Mouse (Mus musculus) small intestine, adult 2 months (tissue): ENCODE measurements around the gene Trmt44. TPM values are rescaled to one million over a fixed set of nuclear protein-coding genes. Genes with fewer than 3 reads are reported as not detected.

Experiments used
- H3K27ac ChIP-seq: fragments of 200-500 bp; 2 replicates; pipeline ENCODE4 v1.5.1; 2012; ENCODE audit warnings: low read depth, low read length, control low read depth, inconsistent platforms; ENCODE audit not compliant: insufficient read depth
- H3K27me3 ChIP-seq: fragments of 200-500 bp; 2 replicates; pipeline ENCODE4 v1.6.1; 2012; ENCODE audit warnings: mild to moderate bottlenecking, moderate library complexity, low read length, inconsistent platforms; ENCODE audit not compliant: control insufficient read depth, insufficient read depth
- H3K36me3 ChIP-seq: fragments of 200-500 bp; 2 replicates; pipeline ENCODE4 v1.6.1; 2012; ENCODE audit warnings: mild to moderate bottlenecking, low read length, control low read depth, inconsistent platforms; ENCODE audit not compliant: control insufficient read depth, insufficient read depth
- H3K4me1 ChIP-seq: fragments of 200-500 bp; 2 replicates; pipeline ENCODE4 v1.6.1; 2012; ENCODE audit warnings: low read length, inconsistent platforms, mixed read lengths; ENCODE audit not compliant: control insufficient read depth, insufficient read depth, insufficient read length
- H3K4me3 ChIP-seq: fragments of 200-500 bp; 2 replicates; pipeline ENCODE4 v1.5.1; 2012; ENCODE audit warnings: low read depth, mild to moderate bottlenecking, control low read depth, inconsistent platforms, low read length, moderate library complexity
- CTCF ChIP-seq: fragments of 200-500 bp; IDR thresholded peaks from 2 replicates; pipeline ENCODE4 v1.5.1; 2012; ENCODE audit warnings: low read depth, mild to moderate bottlenecking, control low read depth, inconsistent platforms, low read length, moderate library complexity, mixed read lengths; ENCODE audit not compliant: insufficient replicate concordance, insufficient read length; ENCODE audit errors: extremely low read depth
- POLR2A ChIP-seq: fragments of 200-500 bp; IDR thresholded peaks from 2 replicates; pipeline ENCODE4 v1.6.1; 2012; ENCODE audit warnings: low read depth, mild to moderate bottlenecking, control low read depth, inconsistent platforms, low read length, moderate library complexity
- WGBS: fragments of 180-500 bp; shearing (Covaris S2); methylation state at CpG from one replicate; pipeline ENCODE4 v1.1.7; 2018; 5-methylcytosine and 5-hydroxymethylcytosine counted together
- polyA plus RNA-seq: library from polyadenylated mRNA; depleted of rRNA; stranded (reverse); fragments of >200 nt; gene quantifications from 2 replicates; pipeline ENCODE4 v1.2.3, GENCODE M21; 2012; rRNA removed

Gene Trmt44
- polyA plus RNA-seq, 1 experiment: 3.3 TPM

DNA sequence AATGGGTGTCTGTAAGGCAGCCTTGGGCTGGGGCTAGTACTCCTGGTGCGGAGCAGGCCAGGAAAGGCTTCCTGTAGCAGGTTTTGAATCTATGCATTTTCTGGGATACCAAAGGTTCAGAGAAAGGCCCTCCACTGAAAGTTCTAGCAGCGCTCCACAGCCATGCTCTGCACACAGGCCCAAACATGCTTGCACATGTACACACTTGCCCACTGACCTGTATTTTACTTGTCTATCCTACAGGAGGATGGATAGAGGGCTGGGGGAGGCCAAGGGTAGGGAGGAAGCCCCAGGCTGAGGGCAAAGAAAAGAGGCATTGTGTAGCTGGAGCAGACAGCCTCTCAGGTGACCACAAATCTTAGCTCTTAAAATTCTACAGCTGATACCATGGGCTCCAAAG, 50.5 kb downstream of the Trmt44 start:
- H3K4me1 ChIP-seq: no peaks in the 10 kb centered on the region
- no peaks in the 10 kb centered on the region for H3K36me3 ChIP-seq
- 72% methylated on average over 2 of the region's 2 CpGs for WGBS
- no peak for TF ChIP-seq CTCF
- TF ChIP-seq POLR2A: no peak
- H3K27ac ChIP-seq: no peak overlapping the region
- H3K4me3 ChIP-seq: no peak overlapping the region
- H3K27me3 ChIP-seq: peaks cover 5% of the 10 kb centered on the region; the same call in 1 of the 2 replicates

DNA sequence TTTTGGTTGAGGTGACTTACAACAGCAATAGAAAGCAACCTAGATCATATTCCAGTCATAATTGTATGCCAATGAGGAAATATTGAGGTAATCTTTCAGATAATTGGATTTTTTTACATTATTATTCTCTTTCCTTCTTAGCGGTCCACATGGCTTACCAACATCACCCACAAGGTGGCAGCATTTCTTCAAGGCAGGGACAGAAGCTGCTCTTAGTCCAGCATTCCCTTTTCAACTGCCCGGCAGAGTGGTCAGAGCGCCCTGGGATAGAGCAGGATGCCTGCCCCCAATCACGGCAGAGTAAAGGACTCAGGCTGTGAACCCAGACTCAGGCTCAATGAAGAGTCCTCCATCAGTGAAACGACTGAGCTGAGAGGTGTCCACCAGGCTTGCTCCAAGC, 51.1 kb downstream of the Trmt44 start:
- Histone ChIP-seq H3K27ac (no peak overlapping the region), H3K4me1 (no peaks in the 10 kb centered on the region), H3K36me3 (no peaks in the 10 kb centered on the region), H3K27me3 (peaks cover 5% of the 10 kb centered on the region; the same call in 1 of the 2 replicates), H3K4me3 (no peak overlapping the region)
- peak; percentile 58; the same call in 1 of the 2 replicates for TF ChIP-seq CTCF
- no peak for TF ChIP-seq POLR2A
- WGBS: 5% methylated on average over 5 of the region's 5 CpGs

- no peaks in the 10 kb centered on the region for H3K36me3 ChIP-seq
- no peak overlapping the region for H3K27ac ChIP-seq
- WGBS: 78% methylated on average over 11 of the region's 11 CpGs
- no peak for TF ChIP-seq CTCF
- no peak for TF ChIP-seq POLR2A
- H3K4me1 ChIP-seq: no peaks in the 10 kb centered on the region
- no peaks in the 10 kb centered on the region for H3K27me3 ChIP-seq
- H3K4me3 ChIP-seq: no peak overlapping the region
These were observed 58.1 kb downstream of the Trmt44 start for GRCm38 (mm10) chr5:35516781-35517180.

DNA sequence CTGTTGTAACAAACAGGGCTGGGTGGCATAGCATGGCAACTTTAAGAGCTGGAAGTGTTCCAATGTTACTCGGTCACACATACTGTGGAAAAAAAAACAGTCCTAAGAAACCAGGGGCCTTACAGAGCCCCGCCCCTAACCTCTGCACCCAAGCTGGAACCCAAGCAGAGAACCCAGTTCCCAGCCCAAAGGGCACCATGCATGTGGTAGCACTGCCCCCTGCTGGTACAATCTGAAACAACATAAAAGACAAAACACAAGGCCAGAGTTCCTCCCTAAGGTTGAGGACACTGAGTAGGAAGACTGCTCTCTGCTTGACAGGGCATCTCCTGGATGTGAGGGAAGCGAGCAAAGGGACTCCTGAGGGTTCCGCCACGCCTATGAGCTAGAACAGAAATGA, 64.3 kb downstream of the Trmt44 start:
- no peak overlapping the region for H3K27ac ChIP-seq
- peak; percentile 75; the same call in 1 of the 2 replicates for TF ChIP-seq CTCF
- no peak for TF ChIP-seq POLR2A
- no peaks in the 10 kb centered on the region for H3K4me1 ChIP-seq
- no peaks in the 10 kb centered on the region for H3K27me3 ChIP-seq
- 15% methylated on average over 5 of the region's 5 CpGs for WGBS
- H3K4me3 ChIP-seq: no peak overlapping the region
- H3K36me3 ChIP-seq: no peaks in the 10 kb centered on the region

Other genes starting within 250 kb of the Trmt44 start
- gene Hmx1, start 186.0 kb downstream of the Trmt44 start, polyA plus RNA-seq: not detected in 2 replicates
- 1.4 and 1.6 TPM in 2 replicates for gene Cpz, start 49.4 kb downstream of the Trmt44 start, polyA plus RNA-seq
- 24.7 and 36.0 TPM in 2 replicates for gene Acox3, start 8.0 kb upstream of the Trmt44 start, polyA plus RNA-seq
- 63.6 and 72.1 TPM in 2 replicates for gene Htra3, start 104.7 kb upstream of the Trmt44 start, polyA plus RNA-seq
- 5.5 and 7.7 TPM in 2 replicates for gene Sh3tc1, start 164.9 kb upstream of the Trmt44 start, polyA plus RNA-seq
- 6.8 and 9.1 TPM in 2 replicates for gene Ablim2, start 182.8 kb upstream of the Trmt44 start, polyA plus RNA-seq